In the genomic region with DNA sequence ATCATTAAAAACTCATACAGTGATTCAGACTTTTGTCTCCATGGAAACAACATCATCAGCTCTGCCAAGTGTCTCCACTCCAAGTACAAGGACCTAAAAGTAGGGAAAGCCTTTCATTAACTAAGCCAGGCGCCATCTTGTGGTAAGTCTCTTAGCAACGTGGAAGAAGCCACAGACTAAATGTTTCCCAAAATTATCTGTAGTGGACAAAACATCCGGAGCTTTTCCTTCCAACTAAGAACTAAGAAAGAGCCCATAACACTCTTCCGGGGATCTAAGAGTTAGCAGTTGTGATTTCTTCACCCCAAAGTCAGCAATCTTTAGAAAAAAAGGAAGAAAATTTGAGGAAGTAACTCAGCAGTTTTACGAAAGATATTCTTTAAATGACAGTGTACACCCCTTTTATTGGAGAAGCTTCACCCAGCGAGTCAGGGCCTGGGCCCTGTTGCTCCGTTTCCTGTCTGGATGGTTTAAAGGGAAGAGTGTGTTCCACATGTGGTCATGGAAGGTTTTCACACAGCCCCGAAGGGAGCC, we compare ENCODE assay signal across 8 mouse cellular contexts. TPM values are rescaled to one million over a fixed set of nuclear protein-coding genes. Genes with fewer than 3 reads are reported as not detected.
DNase-seq lines count a peak whose midpoint lies in the region; TF ChIP-seq lines count a peak whose summit lies in the region.

No protein-coding gene starts in this region.

- no peaks in the 10 kb centered on the region; the same call in 1 of the 2 replicates for H3K4me1 ChIP-seq in lung, adult 2 months (ENCODE audit: control insufficient read depth, insufficient read depth, low read length)

- WGBS in lung, adult 2 months: 34% methylated on average over 8 of the region's 8 CpGs

- TF ChIP-seq POLR2A in lung, adult 2 months (IDR thresholded peaks at IDR 0.05; ENCODE audit: borderline replicate concordance, extremely low read depth, low read depth, low read length): no peak

- peak; percentile 35 for DNase-seq in thymus, postnatal 0 days (ENCODE audit: low spot score)
- no peak for DNase-seq in thymus, postnatal 10 days (ENCODE audit: low spot score in 2 of 2)
- DNase-seq in adrenal gland, postnatal 36 days: peak; percentile 23 to 42
- peak; percentile 17 for DNase-seq in embryo, embryonic 11.5 days (ENCODE audit: low read depth, low spot score)
- peak; percentile 45 for DNase-seq in induced T-regulatory cell, adult 2 months (ENCODE audit: low read depth)
- no peak for DNase-seq in lung, adult 2 months
- DNase-seq in retina, postnatal 7 days (ENCODE audit: low read depth, low spot score): peak; percentile 32
- no peak for DNase-seq in thymus, adult 18-20 months

- no peak overlapping the region for H3K4me3 ChIP-seq in lung, adult 2 months (replicated peaks; ENCODE audit: extremely low read depth, low read depth, low read length)

- TF ChIP-seq CTCF in lung, adult 2 months (IDR thresholded peaks at IDR 0.05; ENCODE audit: insufficient read depth, low read length): 0 out of 2 replicates have a peak, but pooled peaks have one; percentile 7

RNA-seq across cellular contexts. Expression of a gene that starts 56.5 kb away (rescaled TPM):
- 10.0 and 14.4 TPM in 2 replicates for polyA plus RNA-seq in thymus, postnatal 0 days (2015; fragmentation: Nextera tagmentation; extraction: Ambion mirVana)
- total RNA-seq in adrenal gland, postnatal 36 days (2021): 1 to 10 TPM; 6.6 TPM
- polyA plus RNA-seq in lung, adult 2 months (2012; rRNA removed): 3.8 and 6.2 TPM in 2 replicates

Comparison
In these comparisons a context has a peak if more than half of its experiments do, and no peak if none do; other contexts are left out.
1. DNase-seq: peak in thymus, postnatal 0 days (single experiment), adrenal gland, postnatal 36 days (2 of 2), embryo, embryonic 11.5 days (single experiment), induced T-regulatory cell, adult 2 months (single experiment) and retina, postnatal 7 days (single experiment); none in thymus, postnatal 10 days (0 of 2), lung, adult 2 months (single experiment) and thymus, adult 18-20 months (0 of 2).